Mouse (Mus musculus) brown adipose tissue, adult 24 weeks (tissue): ENCODE data around the gene Nek11. TPM values are rescaled to one million over a fixed set of nuclear protein-coding genes. Genes with fewer than 3 reads are reported as not detected.

Experiments used
- H3K27ac ChIP-seq: fragments of 200-500 bp; replicated peaks from 2 replicates; pipeline ENCODE4 v1.5.1; 2012; ENCODE audit warnings: low read depth, mild to moderate bottlenecking, low read length
- H3K4me1 ChIP-seq: fragments of 200-500 bp; 2 replicates; pipeline ENCODE4 v1.6.1; 2012; ENCODE audit warnings: low read length, mixed read lengths; ENCODE audit not compliant: control insufficient read depth, insufficient read depth, insufficient read length
- H3K4me3 ChIP-seq: fragments of 200-500 bp; 2 replicates; pipeline ENCODE4 v1.5.1; 2012; ENCODE audit warnings: low read depth, mild to moderate bottlenecking, low read length, moderate library complexity; ENCODE audit not compliant: insufficient read depth
- polyA plus RNA-seq: library from polyadenylated mRNA; stranded (reverse); fragments of >200 nt; gene quantifications from 2 replicates; pipeline ENCODE4 v1.2.4, GENCODE M21; 2012; ENCODE audit not compliant: missing spikeins, insufficient read depth, insufficient read length

Gene Nek11
- polyA plus RNA-seq, 1 experiment: not detected

GRCm38 (mm10) chr9:105349034-105349433, 46.3 kb downstream of the Nek11 start:
- Histone ChIP-seq H3K4me1 (no peaks in the 10 kb centered on the region), H3K4me3 (no peak overlapping the region), H3K27ac (no peak overlapping the region)

- Histone ChIP-seq H3K4me1 (no peaks in the 10 kb centered on the region), H3K4me3 (no peak overlapping the region), H3K27ac (no peak overlapping the region)
Measured at GRCm38 (mm10) chr9:105348242-105349031, 46.9 kb downstream of the Nek11 start.

- Histone ChIP-seq H3K4me1 (no peaks in the 10 kb centered on the region), H3K27ac (no peak overlapping the region), H3K4me3 (no peak overlapping the region)
Measured at GRCm38 (mm10) chr9:105342994-105343656, 52.2 kb downstream of the Nek11 start.

GRCm38 (mm10) chr9:105342565-105342964, 52.8 kb downstream of the Nek11 start:
- Histone ChIP-seq H3K27ac (no peak overlapping the region), H3K4me3 (no peak overlapping the region), H3K4me1 (no peaks in the 10 kb centered on the region)

GRCm38 (mm10) chr9:105332436-105333016, 62.8 kb downstream of the Nek11 start:
- H3K4me1 ChIP-seq: no peaks in the 10 kb centered on the region
- no peak overlapping the region for H3K4me3 ChIP-seq

GRCm38 (mm10) chr9:105321856-105322255, 73.5 kb downstream of the Nek11 start:
- Histone ChIP-seq H3K27ac (no peak overlapping the region), H3K4me1 (no peaks in the 10 kb centered on the region), H3K4me3 (no peak overlapping the region)

More at GRCm38 (mm10) chr9:105332436-105333016, 62.8 kb downstream of the Nek11 start:
- no peak overlapping the region for H3K27ac ChIP-seq

GRCm38 (mm10) chr9:105313250-105313649, 82.1 kb downstream of the Nek11 start:
- Histone ChIP-seq H3K4me3 (no peak overlapping the region), H3K4me1 (no peaks in the 10 kb centered on the region), H3K27ac (no peak overlapping the region)

- Histone ChIP-seq H3K4me3 (no peak overlapping the region), H3K27ac (no peak overlapping the region), H3K4me1 (no peaks in the 10 kb centered on the region)
Measured at GRCm38 (mm10) chr9:105312686-105313085, 82.6 kb downstream of the Nek11 start.

- no peaks in the 10 kb centered on the region for H3K4me1 ChIP-seq
- no peak overlapping the region for H3K4me3 ChIP-seq
- H3K27ac ChIP-seq: no peak overlapping the region
Measured at GRCm38 (mm10) chr9:105309553-105310281, 85.6 kb downstream of the Nek11 start.

GRCm38 (mm10) chr9:105306042-105306441, 89.3 kb downstream of the Nek11 start:
- H3K4me3 ChIP-seq: no peak overlapping the region
- H3K27ac ChIP-seq: no peak overlapping the region

GRCm38 (mm10) chr9:105302230-105302629, 93.1 kb downstream of the Nek11 start:
- Histone ChIP-seq H3K4me3 (no peak overlapping the region), H3K4me1 (no peaks in the 10 kb centered on the region), H3K27ac (no peak overlapping the region)

More at GRCm38 (mm10) chr9:105306042-105306441, 89.3 kb downstream of the Nek11 start:
- H3K4me1 ChIP-seq: no peaks in the 10 kb centered on the region

GRCm38 (mm10) chr9:105301396-105301795, 93.9 kb downstream of the Nek11 start:
- Histone ChIP-seq H3K27ac (no peak overlapping the region), H3K4me1 (no peaks in the 10 kb centered on the region), H3K4me3 (no peak overlapping the region)

GRCm38 (mm10) chr9:105300738-105301325, 94.5 kb downstream of the Nek11 start:
- Histone ChIP-seq H3K27ac (no peak overlapping the region), H3K4me1 (no peaks in the 10 kb centered on the region)

GRCm38 (mm10) chr9:105284670-105285069, 110.7 kb downstream of the Nek11 start:
- Histone ChIP-seq H3K4me3 (no peak overlapping the region), H3K4me1 (no peaks in the 10 kb centered on the region), H3K27ac (no peak overlapping the region)

More at GRCm38 (mm10) chr9:105300738-105301325, 94.5 kb downstream of the Nek11 start:
- no peak overlapping the region for H3K4me3 ChIP-seq

- Histone ChIP-seq H3K4me1 (no peaks in the 10 kb centered on the region), H3K4me3 (no peak overlapping the region), H3K27ac (no peak overlapping the region)
Measured at GRCm38 (mm10) chr9:105282725-105283124, 112.6 kb downstream of the Nek11 start.
